Mouse (Mus musculus) cerebellum, adult 2 months (tissue): ENCODE measurements around the gene Hfe.
A peak's percentile ranks its signal among the peaks of the same experiment; 100 is the strongest.

Source experiments
- CTCF ChIP-seq: fragments of 200-500 bp; IDR thresholded peaks from 2 replicates; pipeline ENCODE4 v1.5.1; 2011; ENCODE audit warnings: low read depth, mild to moderate bottlenecking, control low read depth, low read length, moderate library complexity, borderline replicate concordance; ENCODE audit not compliant: insufficient read depth
- POLR2A ChIP-seq: fragments of 200-500 bp; IDR thresholded peaks from 2 replicates; pipeline ENCODE4 v1.6.1; 2011; ENCODE audit warnings: low read length, control low read depth, borderline replicate concordance; ENCODE audit not compliant: insufficient read depth

- no peak for TF ChIP-seq CTCF
- TF ChIP-seq POLR2A = peak; percentile 77; the same call in 1 of the 2 replicates
These were observed 46.1 kb upstream of the Hfe start, which contains the start of gene Hist1h4b for GRCm38 (mm10) chr13:23756790-23757189.
